Mouse (Mus musculus) thymus, adult 2 months (tissue): ENCODE measurements around the gene Plppr1.

Experiments
- CTCF ChIP-seq: fragments of 200-500 bp; IDR thresholded peaks from 2 replicates; pipeline ENCODE4 v1.5.1; 2012; ENCODE audit warnings: mild to moderate bottlenecking, control low read depth, low read length, moderate library complexity, borderline replicate concordance; ENCODE audit not compliant: control insufficient read depth, poor library complexity, insufficient read depth; ENCODE audit errors: extremely low read depth
- POLR2A ChIP-seq: fragments of 200-500 bp; IDR thresholded peaks from 2 replicates; pipeline ENCODE4 v1.6.1; 2012; ENCODE audit warnings: mild to moderate bottlenecking, low read length, control low read depth, moderate library complexity; ENCODE audit not compliant: control insufficient read depth, poor library complexity, insufficient read depth; ENCODE audit errors: extremely low read depth

DNA sequence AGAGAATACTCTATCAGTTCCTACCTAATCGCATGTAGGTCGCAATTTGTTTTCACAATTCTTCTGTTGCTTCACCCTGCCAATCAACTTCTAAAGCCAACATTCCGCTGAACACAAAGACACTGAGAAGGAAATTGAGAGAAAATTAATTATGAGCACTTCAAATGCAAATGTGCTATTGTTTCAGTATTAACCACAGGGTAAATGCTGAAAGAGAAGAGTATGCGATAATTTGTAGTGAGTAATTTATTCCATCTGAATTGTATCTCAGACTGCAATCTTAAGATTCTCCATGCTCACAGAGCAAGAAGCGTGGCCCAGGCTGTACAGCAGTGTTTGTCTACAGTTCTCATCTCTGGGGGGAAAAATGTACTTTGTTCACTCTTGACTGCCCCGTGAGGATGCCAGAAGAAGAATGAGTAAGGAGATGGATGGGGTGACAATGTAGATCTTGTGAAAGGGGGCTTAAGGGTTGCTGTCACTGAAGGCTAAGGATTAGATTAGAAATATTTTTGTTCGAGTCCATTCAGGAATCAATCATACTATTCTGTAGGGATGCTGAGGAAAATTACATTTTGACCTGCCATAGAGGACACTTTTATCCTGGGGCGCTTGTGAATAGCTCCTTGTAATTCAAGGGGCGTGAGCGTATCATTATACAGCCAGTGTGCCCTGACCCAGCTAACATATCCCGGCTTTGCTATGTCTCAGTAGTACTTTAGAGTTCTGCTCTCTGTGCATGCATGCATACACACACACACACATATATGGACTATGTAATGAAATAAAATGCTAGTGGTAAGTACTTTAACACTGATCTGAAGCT lies 173.3 kb downstream of the Plppr1 start:
- TF ChIP-seq POLR2A = no peak
- no peak for TF ChIP-seq CTCF
